Mouse (Mus musculus) limb, embryonic 12.5 days (tissue): ENCODE results near the gene Iscu. TPM values are rescaled to one million over a fixed set of nuclear protein-coding genes. Genes with fewer than 3 reads are reported as not detected.

ENCODE experiments used
- ATAC-seq: fragments of 200-750 bp; cut with Nextera tagmentation; 2 replicates; pipeline ENCODE4 v1.8.0; 2017; ENCODE audit warnings: low read depth, moderate TSS enrichment; ENCODE audit not compliant: insufficient number of reproducible peaks, insufficient read depth, low FRiP score, low TSS enrichment
- H3K27ac ChIP-seq: fragments of 300-500 bp; sonication (generic); 2 replicates; pipeline ENCODE4 v1.5.1; 2016; ENCODE audit warnings: mild to moderate bottlenecking, moderate library complexity
- H3K27me3 ChIP-seq: fragments of 300-500 bp; sonication (generic); 2 replicates; pipeline ENCODE4 v1.6.1; 2016; ENCODE audit warnings: mild to moderate bottlenecking, moderate library complexity
- H3K36me3 ChIP-seq: fragments of 300-500 bp; sonication (generic); 2 replicates; pipeline ENCODE4 v1.6.1; 2016; ENCODE audit warnings: mild to moderate bottlenecking, moderate library complexity
- H3K4me1 ChIP-seq: fragments of 300-500 bp; sonication (generic); replicated peaks from 2 replicates; pipeline ENCODE4 v1.6.1; 2016
- H3K4me2 ChIP-seq: fragments of 300-500 bp; sonication (generic); 2 replicates; pipeline ENCODE4 v1.6.1; 2016; ENCODE audit warnings: mild to moderate bottlenecking, moderate library complexity
- H3K4me3 ChIP-seq: fragments of 300-500 bp; sonication (generic); replicated peaks from 2 replicates; pipeline ENCODE4 v1.5.1; 2016; ENCODE audit warnings: mild to moderate bottlenecking
- H3K9ac ChIP-seq: fragments of 300-500 bp; sonication (generic); replicated peaks from 2 replicates; pipeline ENCODE4 v1.6.1; 2016; ENCODE audit warnings: mild to moderate bottlenecking, moderate library complexity
- H3K9me3 ChIP-seq: fragments of 300-500 bp; sonication (generic); 2 replicates; pipeline ENCODE4 v1.6.1; 2016; ENCODE audit warnings: mild to moderate bottlenecking, moderate library complexity
- WGBS: fragments of 180-500 bp; shearing (Covaris S2); methylation state at CpG from one replicate; pipeline ENCODE4 v1.1.7; 2016; 5-methylcytosine and 5-hydroxymethylcytosine counted together
- polyA plus RNA-seq: library from polyadenylated mRNA; unstranded; fragments of >200 nt; fragmentation: Nextera tagmentation; extraction: Ambion mirVana; gene quantifications from 2 replicates; pipeline ENCODE4 v1.2.1, GENCODE M21; 2016

Gene Iscu
- polyA plus RNA-seq, 1 experiment from 2014 or later = 117 TPM

- Histone ChIP-seq H3K36me3 (peaks cover 93% of the 10 kb centered on the region), H3K9me3 (no peaks in the 10 kb centered on the region), H3K9ac (no peak overlapping the region), H3K4me2 (no peak overlapping the region), H3K27me3 (no peaks in the 10 kb centered on the region), H3K4me3 (no peak overlapping the region), H3K4me1 (no peaks in the 10 kb centered on the region), H3K27ac (no peak overlapping the region)
- WGBS = 85% methylated on average over 2 of the region's 2 CpGs
- ATAC-seq = no peak
Observed at GRCm38 (mm10) chr5:113761585-113761984, 11.0 kb upstream of the Iscu start.

- Histone ChIP-seq H3K9me3 (no peaks in the 10 kb centered on the region), H3K9ac (no peak overlapping the region), H3K4me1 (peaks cover under 1% of the 10 kb centered on the region; the same call in 1 of the 2 replicates), H3K36me3 (peaks cover 88% of the 10 kb centered on the region), H3K4me2 (no peak overlapping the region), H3K4me3 (no peak overlapping the region), H3K27me3 (no peaks in the 10 kb centered on the region), H3K27ac (no peak overlapping the region)
- ATAC-seq = no peak
- 85% methylated on average over 7 of the region's 7 CpGs for WGBS
Observed at GRCm38 (mm10) chr5:113764426-113764825, 8.1 kb upstream of the Iscu start.

GRCm38 (mm10) chr5:113765641-113766526, 6.7 kb upstream of the Iscu start:
- no peak overlapping the region for H3K27ac ChIP-seq
- no peak overlapping the region for H3K4me3 ChIP-seq
- no peak for ATAC-seq
- no peak overlapping the region for H3K4me2 ChIP-seq
- no peaks in the 10 kb centered on the region for H3K9me3 ChIP-seq
- H3K9ac ChIP-seq = no peak overlapping the region; the same call in 1 of the 2 replicates
- H3K36me3 ChIP-seq = peaks cover 74% of the 10 kb centered on the region
- no peaks in the 10 kb centered on the region for H3K27me3 ChIP-seq
- peaks cover 13% of the 10 kb centered on the region for H3K4me1 ChIP-seq
- 90% methylated on average over 13 of the region's 13 CpGs for WGBS

- 93% methylated on average over 8 of the region's 8 CpGs for WGBS
- Histone ChIP-seq H3K4me1 (peaks cover 19% of the 10 kb centered on the region), H3K9ac (no peak overlapping the region), H3K4me3 (no peak overlapping the region), H3K27ac (no peak overlapping the region), H3K4me2 (no peak overlapping the region), H3K9me3 (no peaks in the 10 kb centered on the region), H3K36me3 (peaks cover 45% of the 10 kb centered on the region), H3K27me3 (no peaks in the 10 kb centered on the region)
- no peak for ATAC-seq
Observed at GRCm38 (mm10) chr5:113768806-113769205, 3.7 kb upstream of the Iscu start.

GRCm38 (mm10) chr5:113771213-113772162, 1.1 kb upstream of the Iscu start:
- ATAC-seq = 0 out of 2 replicates have a peak, but pooled peaks have one; percentile 39
- H3K27me3 ChIP-seq = no peaks in the 10 kb centered on the region
- H3K4me2 ChIP-seq = peak overlapping the region; percentile 95
- peaks cover 19% of the 10 kb centered on the region for H3K4me1 ChIP-seq
- no peaks in the 10 kb centered on the region for H3K9me3 ChIP-seq
- WGBS = under 1% methylated on average over 97 of the region's 97 CpGs
- H3K9ac ChIP-seq = peak overlapping the region; percentile 95
- H3K4me3 ChIP-seq = peak overlapping the region; percentile 99
- peak overlapping the region; percentile 97 for H3K27ac ChIP-seq
- H3K36me3 ChIP-seq = peaks cover 47% of the 10 kb centered on the region

- H3K9ac ChIP-seq = peak overlapping the region; percentile 72
- no peaks in the 10 kb centered on the region for H3K27me3 ChIP-seq
- WGBS = under 1% methylated on average over 37 of the region's 38 CpGs
- peak; percentile 48 for ATAC-seq
- peak overlapping the region; percentile 97 for H3K27ac ChIP-seq
- H3K36me3 ChIP-seq = peaks cover 47% of the 10 kb centered on the region
- H3K4me2 ChIP-seq = peak overlapping the region; percentile 95
- peak overlapping the region; percentile 99 for H3K4me3 ChIP-seq
- H3K4me1 ChIP-seq = peaks cover 19% of the 10 kb centered on the region
- H3K9me3 ChIP-seq = no peaks in the 10 kb centered on the region
Observed at GRCm38 (mm10) chr5:113772905-113773519, 464 bp downstream of the Iscu start.

- Histone ChIP-seq H3K4me3 (peak overlapping the region; percentile 99), H3K27me3 (no peaks in the 10 kb centered on the region), H3K4me2 (peak overlapping the region; percentile 95), H3K9ac (peak overlapping the region; percentile 72; the same call in 1 of the 2 replicates), H3K4me1 (peaks cover 19% of the 10 kb centered on the region), H3K36me3 (peaks cover 47% of the 10 kb centered on the region), H3K27ac (no peak overlapping the region), H3K9me3 (no peaks in the 10 kb centered on the region)
- WGBS = 2% methylated on average over 7 of the region's 7 CpGs
- ATAC-seq = no peak
Observed at GRCm38 (mm10) chr5:113773664-113774063, 1.1 kb downstream of the Iscu start.

- Histone ChIP-seq H3K4me2 (no peak overlapping the region), H3K9me3 (no peaks in the 10 kb centered on the region), H3K9ac (no peak overlapping the region), H3K27ac (no peak overlapping the region), H3K4me3 (no peak overlapping the region), H3K4me1 (peaks cover 9% of the 10 kb centered on the region), H3K27me3 (no peaks in the 10 kb centered on the region), H3K36me3 (peaks cover 44% of the 10 kb centered on the region)
- ATAC-seq = no peak
- WGBS = 91% methylated on average over 10 of the region's 10 CpGs
Observed at GRCm38 (mm10) chr5:113775585-113775984, 3.0 kb downstream of the Iscu start.

- H3K9me3 ChIP-seq = no peaks in the 10 kb centered on the region
- ATAC-seq = no peak
Observed at GRCm38 (mm10) chr5:113776128-113776895, 3.8 kb downstream of the Iscu start.

GRCm38 (mm10) chr5:113776896-113777226, 4.3 kb downstream of the Iscu start:
- no peaks in the 10 kb centered on the region for H3K27me3 ChIP-seq
- no peak for ATAC-seq
- H3K4me2 ChIP-seq = no peak overlapping the region
- H3K27ac ChIP-seq = no peak overlapping the region
- WGBS = 88% methylated on average over 8 of the region's 8 CpGs
- H3K4me3 ChIP-seq = no peak overlapping the region
- peaks cover 44% of the 10 kb centered on the region for H3K36me3 ChIP-seq
- H3K9ac ChIP-seq = no peak overlapping the region
- H3K4me1 ChIP-seq = peaks cover 21% of the 10 kb centered on the region
- no peaks in the 10 kb centered on the region for H3K9me3 ChIP-seq

More at GRCm38 (mm10) chr5:113776128-113776895, 3.8 kb downstream of the Iscu start:
- peaks cover 44% of the 10 kb centered on the region for H3K36me3 ChIP-seq
- H3K27me3 ChIP-seq = no peaks in the 10 kb centered on the region
- H3K9ac ChIP-seq = no peak overlapping the region
- H3K4me3 ChIP-seq = no peak overlapping the region
- no peak overlapping the region for H3K4me2 ChIP-seq
- H3K4me1 ChIP-seq = peaks cover 16% of the 10 kb centered on the region
- WGBS = 92% methylated on average over 15 of the region's 15 CpGs
- no peak overlapping the region for H3K27ac ChIP-seq
